Mouse (Mus musculus): ENCODE results near the gene Acvr1b. TPM values are rescaled to one million over a fixed set of nuclear protein-coding genes. Genes with fewer than 3 reads are reported as not detected.
A peak's percentile ranks its signal among the peaks of the same experiment; 100 is the strongest.

Acvr1b gene
- polyA plus RNA-seq, 1 experiment from 2014 or later = 22.1 TPM

- no peak overlapping the region for H3K4me2 ChIP-seq (ENCODE audit: low read length)
- no peaks in the 10 kb centered on the region for H3K4me1 ChIP-seq (ENCODE audit: control insufficient read depth, insufficient read depth, low read length)
- no peak overlapping the region for H3K9ac ChIP-seq (ENCODE audit: low read depth, low read length)
- H3K4me3 ChIP-seq (ENCODE audit: low read depth, low read length) = no peak overlapping the region
- H3K9me3 ChIP-seq (replicated peaks; ENCODE audit: control insufficient read depth, low read length, poor library complexity, severe bottlenecking) = no peaks in the 10 kb centered on the region
- no peak for ATAC-seq
- H3K27me3 ChIP-seq (ENCODE audit: control insufficient read depth, insufficient read depth, low read depth, low read length) = peaks cover 3% of the 10 kb centered on the region; the same call in 1 of the 2 replicates
- 92% methylated on average over 3 of the region's 3 CpGs for WGBS
- no peaks in the 10 kb centered on the region for H3K36me3 ChIP-seq (ENCODE audit: control insufficient read depth, insufficient read depth, low read length)
- no peak overlapping the region for H3K27ac ChIP-seq (ENCODE audit: low read length)
Observed at GRCm38 (mm10) chr15:101259922-101260321, 86.1 kb downstream of the Acvr1b start.

- Histone ChIP-seq H3K27ac (ENCODE audit: low read length) (no peak overlapping the region), H3K36me3 (ENCODE audit: control insufficient read depth, insufficient read depth, low read length) (no peaks in the 10 kb centered on the region), H3K9me3 (replicated peaks; ENCODE audit: control insufficient read depth, low read length, poor library complexity, severe bottlenecking) (no peaks in the 10 kb centered on the region), H3K4me2 (ENCODE audit: low read length) (no peak overlapping the region), H3K4me1 (ENCODE audit: control insufficient read depth, insufficient read depth, low read length) (no peaks in the 10 kb centered on the region; the same call in 1 of the 2 replicates), H3K9ac (ENCODE audit: low read depth, low read length) (no peak overlapping the region), H3K27me3 (ENCODE audit: control insufficient read depth, insufficient read depth, low read depth, low read length) (peaks cover 7% of the 10 kb centered on the region), H3K4me3 (ENCODE audit: low read depth, low read length) (no peak overlapping the region)
- WGBS = 74% methylated on average over 10 of the region's 10 CpGs
- ATAC-seq = no peak
Observed at GRCm38 (mm10) chr15:101260387-101260786, 86.5 kb downstream of the Acvr1b start.

- H3K9me3 ChIP-seq (replicated peaks; ENCODE audit: control insufficient read depth, low read length, poor library complexity, severe bottlenecking) = no peaks in the 10 kb centered on the region
- peaks cover 6% of the 10 kb centered on the region for H3K4me1 ChIP-seq (ENCODE audit: control insufficient read depth, insufficient read depth, low read length)
- H3K36me3 ChIP-seq (ENCODE audit: control insufficient read depth, insufficient read depth, low read length) = no peaks in the 10 kb centered on the region
- WGBS = 69% methylated on average over 13 of the region's 13 CpGs
- H3K4me2 ChIP-seq (ENCODE audit: low read length) = no peak overlapping the region
- H3K27ac ChIP-seq (ENCODE audit: low read length) = 0 out of 2 replicates have a peak overlapping the region, but pooled peaks have one; percentile 33
- no peak overlapping the region for H3K4me3 ChIP-seq (ENCODE audit: low read depth, low read length)
- ATAC-seq = no peak
- peaks cover 11% of the 10 kb centered on the region for H3K27me3 ChIP-seq (ENCODE audit: control insufficient read depth, insufficient read depth, low read depth, low read length)
- H3K9ac ChIP-seq (ENCODE audit: low read depth, low read length) = no peak overlapping the region
Observed at GRCm38 (mm10) chr15:101260874-101261622, 87.2 kb downstream of the Acvr1b start.

GRCm38 (mm10) chr15:101262502-101262901 is 88.6 kb downstream of the Acvr1b start:
- no peak overlapping the region for H3K27ac ChIP-seq (ENCODE audit: low read length)
- peaks cover 13% of the 10 kb centered on the region for H3K4me1 ChIP-seq (ENCODE audit: control insufficient read depth, insufficient read depth, low read length)
- no peak overlapping the region for H3K4me3 ChIP-seq (ENCODE audit: low read depth, low read length)
- peaks cover 13% of the 10 kb centered on the region for H3K27me3 ChIP-seq (ENCODE audit: control insufficient read depth, insufficient read depth, low read depth, low read length)
- no peaks in the 10 kb centered on the region for H3K9me3 ChIP-seq (replicated peaks; ENCODE audit: control insufficient read depth, low read length, poor library complexity, severe bottlenecking)
- ATAC-seq = no peak
- no peak overlapping the region for H3K9ac ChIP-seq (ENCODE audit: low read depth, low read length)
- no peaks in the 10 kb centered on the region for H3K36me3 ChIP-seq (ENCODE audit: control insufficient read depth, insufficient read depth, low read length)
- 78% methylated on average over 5 of the region's 5 CpGs for WGBS
- H3K4me2 ChIP-seq (ENCODE audit: low read length) = no peak overlapping the region

Small RNA genes lying within 50 kb of the gene (microRNA-seq; reads per million reads assigned to microRNA genes)
- gene Mir6962 = 1.2 reads per million

Other genes with a start within 250 kb of the Acvr1b start
- not detected in 2 replicates for gene Gm47841, start 126.7 kb upstream of the Acvr1b start, polyA plus RNA-seq (2015; fragmentation: Nextera tagmentation; extraction: Ambion mirVana)
- gene Fignl2, start 95.5 kb upstream of the Acvr1b start, polyA plus RNA-seq (2015; fragmentation: Nextera tagmentation; extraction: Ambion mirVana) = 0.04 TPM in 1 of 2 replicates, not detected in the other
- not detected in 2 replicates for gene Ankrd33, start 58.3 kb upstream of the Acvr1b start, polyA plus RNA-seq (2015; fragmentation: Nextera tagmentation; extraction: Ambion mirVana)
- 8.0 and 10.6 TPM in 2 replicates for gene Acvrl1, start 45.5 kb upstream of the Acvr1b start, polyA plus RNA-seq (2015; fragmentation: Nextera tagmentation; extraction: Ambion mirVana)
- gene Grasp, start 50.1 kb downstream of the Acvr1b start, polyA plus RNA-seq (2015; fragmentation: Nextera tagmentation; extraction: Ambion mirVana) = 0.95 and 1.1 TPM in 2 replicates
- gene Nr4a1, start 80.2 kb downstream of the Acvr1b start, polyA plus RNA-seq (2015; fragmentation: Nextera tagmentation; extraction: Ambion mirVana) = 5.0 and 6.4 TPM in 2 replicates
- gene Atg101, start 110.2 kb downstream of the Acvr1b start, polyA plus RNA-seq (2015; fragmentation: Nextera tagmentation; extraction: Ambion mirVana) = 74.8 and 79.8 TPM in 2 replicates
- 0.19 and 0.26 TPM in 2 replicates for gene 6030408B16Rik, start 119.1 kb downstream of the Acvr1b start, polyA plus RNA-seq (2015; fragmentation: Nextera tagmentation; extraction: Ambion mirVana)
- 0.10 TPM in 2 replicates for gene Krt80, start 196.1 kb downstream of the Acvr1b start, polyA plus RNA-seq (2015; fragmentation: Nextera tagmentation; extraction: Ambion mirVana)
- gene Krt7, start 237.0 kb downstream of the Acvr1b start, polyA plus RNA-seq (2015; fragmentation: Nextera tagmentation; extraction: Ambion mirVana) = 0.34 and 1.1 TPM in 2 replicates

Data from midbrain, embryonic 16.5 days (tissue).